Mouse (Mus musculus): Measurements from ENCODE around the gene Frmd8. TPM values are rescaled to one million over a fixed set of nuclear protein-coding genes. Genes with fewer than 3 reads are reported as not detected.

The Frmd8 gene
- polyA plus RNA-seq, 1 experiment from 2014 or later, result 17.6 TPM

DNA sequence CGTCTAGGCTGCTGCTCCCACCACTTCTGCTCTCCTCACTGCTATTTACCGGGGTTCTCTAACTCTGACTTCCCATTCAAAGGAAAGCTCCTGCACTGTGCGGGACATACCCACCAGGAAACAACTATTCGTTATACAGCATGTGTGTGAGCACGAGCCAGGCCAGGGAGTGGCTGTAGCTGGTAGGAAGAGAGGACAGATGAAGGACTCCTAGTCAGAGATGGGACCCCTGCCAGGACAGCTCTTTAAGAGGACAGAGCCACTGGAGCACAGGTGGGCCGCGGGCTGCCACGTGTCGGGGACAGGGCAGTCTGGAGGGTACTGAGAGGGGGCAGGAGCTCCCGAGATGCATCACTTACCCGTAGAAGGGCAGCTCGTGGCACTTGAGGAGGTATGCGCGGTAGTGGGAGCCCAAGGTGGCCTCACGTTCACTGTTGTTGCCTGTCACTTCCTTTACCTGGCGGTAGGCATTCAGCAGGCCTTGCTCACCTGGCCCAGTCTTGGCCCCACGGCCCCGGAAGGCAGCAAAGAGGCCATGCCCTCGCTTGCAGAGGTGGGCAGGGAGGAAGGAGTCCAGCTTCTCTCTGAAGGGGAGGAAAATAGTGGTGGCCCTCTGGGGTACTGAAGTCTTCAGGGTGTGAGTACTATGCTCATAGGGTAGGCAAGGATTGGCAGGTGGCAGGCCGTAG is 10.2 kb downstream of the Frmd8 start:
- H3K9me3 ChIP-seq, result no peaks in the 10 kb centered on the region
- no peaks in the 10 kb centered on the region for H3K4me1 ChIP-seq (replicated peaks)
- H3K4me3 ChIP-seq, result no peak overlapping the region
- 93% methylated on average over 20 of the region's 20 CpGs for WGBS
- H3K27me3 ChIP-seq, result no peaks in the 10 kb centered on the region
- H3K4me2 ChIP-seq, result no peak overlapping the region
- no peak overlapping the region for H3K27ac ChIP-seq (replicated peaks)
- H3K9ac ChIP-seq, result no peak overlapping the region
- no peak for ATAC-seq (ENCODE audit: low FRiP score, low read depth)
- H3K36me3 ChIP-seq, result peaks cover 30% of the 10 kb centered on the region

GRCm38 (mm10) chr19:5863776-5864175 is 11.3 kb downstream of the Frmd8 start:
- H3K4me3 ChIP-seq, result no peak overlapping the region
- no peak for ATAC-seq (ENCODE audit: low FRiP score, low read depth)
- no peaks in the 10 kb centered on the region for H3K9me3 ChIP-seq
- H3K36me3 ChIP-seq, result peaks cover 38% of the 10 kb centered on the region
- no peak overlapping the region for H3K27ac ChIP-seq (replicated peaks)
- 96% methylated on average over 5 of the region's 5 CpGs for WGBS
- H3K27me3 ChIP-seq, result no peaks in the 10 kb centered on the region
- H3K9ac ChIP-seq, result no peak overlapping the region
- H3K4me1 ChIP-seq (replicated peaks), result no peaks in the 10 kb centered on the region
- no peak overlapping the region for H3K4me2 ChIP-seq

DNA sequence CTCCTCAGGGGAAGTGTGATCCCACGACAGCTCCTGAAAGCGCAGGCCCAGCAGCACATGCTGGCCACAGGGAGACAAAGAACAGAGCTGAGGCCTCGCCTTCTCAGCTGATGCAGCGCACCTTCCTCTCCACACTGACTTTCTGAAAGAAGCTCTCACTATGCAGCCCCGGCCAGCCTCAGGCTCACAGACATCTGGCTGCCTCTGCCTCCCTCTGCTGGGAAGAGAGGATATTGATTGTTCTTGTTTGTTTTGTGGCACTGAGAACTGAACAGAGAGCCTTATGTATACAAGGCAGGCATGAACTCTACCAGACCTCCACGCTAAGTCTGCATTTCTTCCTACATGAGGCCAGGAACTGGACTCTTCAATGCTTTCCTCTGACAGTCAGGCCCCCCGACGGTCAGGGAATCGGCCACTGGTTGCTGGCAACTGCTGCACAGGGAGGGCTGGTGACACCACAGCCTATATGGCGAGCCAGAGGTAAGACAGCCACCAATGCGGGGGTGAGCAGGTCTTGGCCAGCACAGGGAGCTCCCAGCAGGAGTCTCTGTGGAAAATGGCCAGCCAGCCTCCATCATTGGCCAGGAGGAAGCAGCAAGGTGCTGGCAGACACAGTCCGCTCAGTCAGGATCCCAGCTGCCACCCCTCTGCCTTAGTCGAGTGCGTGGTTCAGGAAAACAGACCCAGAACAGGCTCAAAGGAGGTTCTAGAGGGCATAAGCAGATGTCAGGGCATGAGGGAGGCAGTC is 12.6 kb downstream of the Frmd8 start:
- Histone ChIP-seq H3K9ac (no peak overlapping the region), H3K36me3 (peaks cover 46% of the 10 kb centered on the region), H3K27ac (replicated peaks) (no peak overlapping the region), H3K4me1 (replicated peaks) (no peaks in the 10 kb centered on the region), H3K4me3 (no peak overlapping the region), H3K4me2 (no peak overlapping the region), H3K9me3 (no peaks in the 10 kb centered on the region), H3K27me3 (no peaks in the 10 kb centered on the region)
- WGBS, result 96% methylated on average over 14 of the region's 14 CpGs
- ATAC-seq (ENCODE audit: low FRiP score, low read depth), result no peak

- H3K36me3 ChIP-seq, result peaks cover 42% of the 10 kb centered on the region
- H3K4me1 ChIP-seq (replicated peaks), result no peaks in the 10 kb centered on the region
- H3K9me3 ChIP-seq, result no peaks in the 10 kb centered on the region
- H3K27me3 ChIP-seq, result no peaks in the 10 kb centered on the region
- no peak overlapping the region for H3K9ac ChIP-seq
- WGBS, result 80% methylated on average over 9 of the region's 9 CpGs
- no peak overlapping the region for H3K4me3 ChIP-seq
- no peak overlapping the region for H3K4me2 ChIP-seq
- ATAC-seq (ENCODE audit: low FRiP score, low read depth), result 0 out of 2 replicates have a peak, but pooled peaks have one; percentile 34
- H3K27ac ChIP-seq (replicated peaks), result no peak overlapping the region
Measured at GRCm38 (mm10) chr19:5856604-5857003, 18.5 kb downstream of the Frmd8 start.

DNA sequence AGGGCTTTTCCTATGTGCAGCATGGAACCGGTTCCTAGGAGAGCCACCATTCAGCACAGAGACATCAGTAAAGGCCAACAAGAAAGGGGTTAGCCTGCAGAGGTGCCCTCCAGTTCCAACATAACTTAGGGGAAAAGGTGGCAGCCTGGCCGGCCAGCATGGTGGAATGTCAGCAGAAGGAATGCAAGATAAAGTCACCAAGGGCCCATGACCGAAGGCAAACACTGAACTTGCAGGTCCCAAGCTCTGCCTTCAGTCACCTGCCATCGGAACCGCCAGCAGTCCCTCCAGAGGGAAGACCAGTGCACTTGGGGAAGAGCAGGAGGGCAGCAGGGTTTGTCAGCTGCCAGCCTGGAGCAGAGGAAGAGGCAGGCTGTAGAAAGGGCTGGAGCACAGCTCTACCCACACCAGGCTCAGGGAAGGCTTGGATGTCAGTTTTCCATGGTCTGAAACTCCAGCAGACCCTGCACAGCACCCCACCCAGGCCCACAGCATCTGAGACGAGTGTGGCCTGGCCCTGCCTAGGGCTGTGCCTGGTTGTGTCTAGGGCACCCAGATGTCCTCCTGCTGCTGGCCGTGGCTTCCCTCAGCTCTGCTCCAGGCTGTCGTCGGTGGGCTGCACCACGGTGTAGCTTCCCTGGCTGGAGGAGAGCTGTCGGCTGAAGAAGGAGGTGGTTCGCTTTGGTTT is 22.9 kb downstream of the Frmd8 start:
- Histone ChIP-seq H3K36me3 (0 out of 2 replicates have a peak, but pooled peaks cover 14% of the 10 kb centered on the region), H3K4me3 (no peak overlapping the region), H3K4me1 (replicated peaks) (peaks cover 30% of the 10 kb centered on the region), H3K4me2 (no peak overlapping the region), H3K27ac (replicated peaks) (no peak overlapping the region), H3K27me3 (no peaks in the 10 kb centered on the region), H3K9ac (no peak overlapping the region), H3K9me3 (no peaks in the 10 kb centered on the region)
- WGBS, result 89% methylated on average over 12 of the region's 12 CpGs
- no peak for ATAC-seq (ENCODE audit: low FRiP score, low read depth)

DNA sequence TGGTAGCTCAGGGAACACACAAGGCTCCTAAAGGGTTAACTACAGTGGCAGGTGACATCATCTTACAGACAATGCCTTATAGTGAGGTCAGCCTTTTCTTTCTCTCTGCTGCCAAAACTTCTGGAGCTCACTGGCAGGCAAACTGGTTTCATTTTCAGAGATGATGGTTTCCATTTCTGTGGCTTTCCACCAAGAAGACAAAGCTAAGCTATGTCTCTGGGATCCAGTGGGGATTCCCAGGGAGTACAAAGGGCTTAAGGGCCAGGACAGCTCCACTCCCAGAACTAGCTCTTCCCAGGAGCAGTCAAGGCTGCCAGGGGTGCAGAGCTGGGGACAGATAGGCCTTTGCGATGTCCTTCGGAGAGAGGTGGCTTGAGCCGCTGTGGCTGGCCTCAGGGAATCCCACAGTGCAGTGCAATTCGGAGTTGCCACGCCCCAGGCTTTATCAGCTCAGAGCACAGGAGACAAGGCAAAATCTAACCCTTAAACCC is 23.5 kb downstream of the Frmd8 start:
- Histone ChIP-seq H3K4me1 (replicated peaks) (peaks cover 37% of the 10 kb centered on the region), H3K36me3 (0 out of 2 replicates have a peak, but pooled peaks cover 11% of the 10 kb centered on the region), H3K9me3 (no peaks in the 10 kb centered on the region), H3K4me3 (no peak overlapping the region), H3K4me2 (no peak overlapping the region), H3K27me3 (no peaks in the 10 kb centered on the region), H3K9ac (peak overlapping the region; percentile 5; the same call in 1 of the 2 replicates), H3K27ac (replicated peaks) (no peak overlapping the region)
- WGBS, result 74% methylated on average over 5 of the region's 5 CpGs
- no peak for ATAC-seq (ENCODE audit: low FRiP score, low read depth)

DNA sequence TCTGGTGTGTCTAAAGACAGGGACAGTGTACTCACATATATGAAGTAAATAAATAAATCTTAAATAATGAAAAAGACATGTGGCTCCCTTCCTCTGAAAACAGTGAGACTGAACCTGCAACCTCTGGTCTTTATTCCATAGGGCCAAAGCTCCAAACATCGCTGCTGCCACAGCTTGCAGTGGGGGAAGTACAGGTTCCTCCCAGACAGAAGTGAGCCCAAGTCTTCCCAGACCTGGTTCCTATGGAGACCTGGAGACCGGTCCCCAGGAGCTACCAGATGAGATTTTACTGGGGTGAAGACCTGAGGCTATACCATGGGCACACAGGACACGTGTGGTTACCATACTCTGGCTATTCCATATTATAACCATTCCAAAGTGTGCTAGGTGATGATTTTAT is 24.2 kb downstream of the Frmd8 start:
- peaks cover 41% of the 10 kb centered on the region for H3K4me1 ChIP-seq (replicated peaks)
- no peak overlapping the region for H3K4me3 ChIP-seq
- ATAC-seq (ENCODE audit: low FRiP score, low read depth), result no peak
- no peak overlapping the region for H3K9ac ChIP-seq
- 0 out of 2 replicates have a peak, but pooled peaks cover 7% of the 10 kb centered on the region for H3K36me3 ChIP-seq
- H3K4me2 ChIP-seq, result no peak overlapping the region
- no peaks in the 10 kb centered on the region for H3K9me3 ChIP-seq
- WGBS, result 89% methylated on average over 3 of the region's 3 CpGs
- no peak overlapping the region for H3K27ac ChIP-seq (replicated peaks)
- H3K27me3 ChIP-seq, result no peaks in the 10 kb centered on the region

DNA sequence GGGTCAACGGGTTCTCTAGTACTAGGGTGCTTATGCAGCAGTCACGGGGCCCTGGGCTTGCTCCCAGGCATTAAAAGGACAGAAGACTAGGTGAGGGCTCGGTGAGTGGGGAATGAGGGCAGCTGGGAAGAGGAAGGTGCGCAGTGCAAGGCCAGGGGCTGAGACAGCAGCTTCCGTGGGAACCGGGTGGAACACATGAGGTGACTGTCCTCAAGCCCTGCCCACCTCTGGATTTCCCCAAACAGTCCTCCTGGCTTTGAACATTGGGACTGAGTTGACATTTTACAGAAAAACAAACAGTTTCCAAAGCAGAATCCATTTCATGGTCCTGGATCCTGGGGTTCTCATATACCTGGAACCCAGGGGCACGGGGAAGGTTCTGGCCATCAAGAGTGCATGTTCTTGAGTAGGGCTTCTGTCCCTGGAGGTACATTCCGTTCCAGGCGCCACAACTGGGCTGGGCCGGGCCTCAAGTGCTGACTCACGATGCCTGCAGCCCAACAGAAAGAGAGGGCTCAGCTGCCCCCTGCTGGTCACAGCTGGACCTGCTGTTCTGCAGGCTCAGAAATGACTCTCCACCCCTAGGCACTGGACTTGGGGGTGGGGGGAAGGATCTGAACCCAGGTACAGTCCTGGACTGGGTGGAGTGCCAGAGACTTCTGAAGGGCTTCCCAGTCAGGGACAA is 25.1 kb downstream of the Frmd8 start:
- Histone ChIP-seq H3K9ac (no peak overlapping the region; the same call in 1 of the 2 replicates), H3K27ac (replicated peaks) (no peak overlapping the region), H3K27me3 (no peaks in the 10 kb centered on the region), H3K4me1 (replicated peaks) (peaks cover 47% of the 10 kb centered on the region), H3K4me2 (0 out of 2 replicates have a peak overlapping the region, but pooled peaks have one; percentile 16), H3K36me3 (0 out of 2 replicates have a peak, but pooled peaks cover 7% of the 10 kb centered on the region), H3K9me3 (no peaks in the 10 kb centered on the region), H3K4me3 (no peak overlapping the region)
- 0 out of 2 replicates have a peak, but pooled peaks have one; percentile 12 for ATAC-seq (ENCODE audit: low FRiP score, low read depth)
- 32% methylated on average over 11 of the region's 11 CpGs for WGBS

DNA sequence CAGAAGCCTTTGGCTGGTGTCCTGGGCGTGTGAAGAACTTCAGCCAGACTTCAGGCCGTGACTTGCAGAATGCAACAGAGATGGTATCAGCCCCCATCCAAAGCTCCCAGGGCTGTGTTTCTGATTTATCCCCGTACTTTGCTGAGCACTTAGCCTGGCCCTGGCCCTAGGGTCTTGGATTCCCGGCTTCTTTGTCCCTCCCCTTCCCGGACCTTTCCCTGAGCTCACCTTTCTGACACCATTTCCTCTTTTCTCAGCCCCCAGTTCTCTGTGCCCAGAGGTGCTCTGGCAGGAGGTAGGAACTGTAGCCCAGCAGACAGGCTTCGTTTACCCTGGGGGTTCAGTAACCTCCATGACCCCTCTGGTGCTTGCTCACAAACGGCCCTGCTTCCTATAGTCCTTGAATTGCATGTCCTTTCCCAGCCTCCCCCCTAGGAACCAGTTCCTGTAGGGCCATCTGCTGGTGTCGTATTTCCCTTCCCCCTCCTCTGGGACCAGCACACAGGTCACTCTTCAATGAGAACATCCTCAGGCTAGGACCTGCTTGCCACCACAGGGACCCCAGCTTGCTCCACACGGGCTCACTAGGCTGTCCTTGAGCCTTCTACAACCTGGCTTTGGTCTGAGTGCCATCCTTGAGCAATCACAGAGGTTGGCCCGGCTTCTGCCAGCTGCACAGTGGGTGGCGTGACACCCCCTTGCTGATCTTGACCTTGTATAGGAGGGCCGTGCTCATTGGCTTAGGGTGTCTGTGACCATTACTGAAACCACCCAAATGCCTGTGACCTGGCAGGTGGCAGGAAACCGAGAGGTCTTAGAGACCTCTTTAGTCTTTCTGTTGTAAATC is 26.0 kb downstream of the Frmd8 start:
- peaks cover 57% of the 10 kb centered on the region for H3K4me1 ChIP-seq (replicated peaks)
- no peak overlapping the region for H3K4me3 ChIP-seq
- H3K9me3 ChIP-seq, result no peaks in the 10 kb centered on the region
- no peak for ATAC-seq (ENCODE audit: low FRiP score, low read depth)
- H3K27ac ChIP-seq (replicated peaks), result peak overlapping the region; percentile 98
- H3K4me2 ChIP-seq, result peak overlapping the region; percentile 76; the same call in 1 of the 2 replicates
- 0 out of 2 replicates have a peak, but pooled peaks cover 3% of the 10 kb centered on the region for H3K36me3 ChIP-seq
- H3K9ac ChIP-seq, result no peak overlapping the region; the same call in 1 of the 2 replicates
- WGBS, result 42% methylated on average over 13 of the region's 13 CpGs
- H3K27me3 ChIP-seq, result no peaks in the 10 kb centered on the region

- H3K27ac ChIP-seq (replicated peaks), result peak overlapping the region; percentile 98
- no peak for ATAC-seq (ENCODE audit: low FRiP score, low read depth)
- H3K36me3 ChIP-seq, result 0 out of 2 replicates have a peak, but pooled peaks cover 3% of the 10 kb centered on the region
- no peaks in the 10 kb centered on the region for H3K9me3 ChIP-seq
- peaks cover 65% of the 10 kb centered on the region for H3K4me1 ChIP-seq (replicated peaks)
- no peaks in the 10 kb centered on the region for H3K27me3 ChIP-seq
- no peak overlapping the region for H3K4me3 ChIP-seq
- WGBS, result 63% methylated on average over 14 of the region's 14 CpGs
- peak overlapping the region; percentile 76; the same call in 1 of the 2 replicates for H3K4me2 ChIP-seq
- H3K9ac ChIP-seq, result peak overlapping the region; percentile 51
Measured at GRCm38 (mm10) chr19:5848032-5848825, 26.8 kb downstream of the Frmd8 start.
